Mouse (Mus musculus): ENCODE data around the gene Orc3. TPM values are rescaled to one million over a fixed set of nuclear protein-coding genes. Genes with fewer than 3 reads are reported as not detected.
A peak's percentile ranks its signal among the peaks of the same experiment; 100 is the strongest.

Gene Orc3
- polyA plus RNA-seq, 1 experiment from 2014 or later = 105 TPM

DNA sequence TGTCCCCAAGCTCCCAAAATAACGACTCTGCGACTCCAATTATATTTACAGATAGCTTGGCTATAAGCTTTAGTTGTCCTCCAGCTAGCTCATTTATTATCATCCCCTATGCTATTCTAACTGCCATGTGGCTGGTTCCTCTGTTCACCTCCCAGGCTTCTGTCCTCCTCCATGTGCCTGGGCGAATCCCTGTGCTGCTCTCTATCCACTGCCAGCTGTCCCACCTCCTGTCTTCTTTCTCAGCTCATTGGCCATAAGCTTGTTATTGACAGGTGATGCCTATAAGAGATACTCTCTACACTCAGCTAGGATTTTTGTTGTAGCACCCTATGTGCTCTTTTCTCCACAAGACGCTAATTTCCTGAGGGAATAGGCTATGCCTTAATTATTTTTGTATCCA is 23.1 kb upstream of the Orc3 start:
- Histone ChIP-seq H3K9ac (replicated peaks; ENCODE audit: low read depth, low read length) (no peak overlapping the region), H3K4me3 (ENCODE audit: low read depth, low read length) (no peak overlapping the region), H3K36me3 (ENCODE audit: control insufficient read depth, insufficient read depth, low read length) (peaks cover 14% of the 10 kb centered on the region; the same call in 1 of the 2 replicates), H3K4me1 (ENCODE audit: control insufficient read depth, insufficient read depth, low read length) (no peaks in the 10 kb centered on the region), H3K4me2 (replicated peaks; ENCODE audit: low read depth, low read length) (no peak overlapping the region), H3K9me3 (ENCODE audit: control insufficient read depth, low read depth, low read length) (no peaks in the 10 kb centered on the region), H3K27ac (ENCODE audit: low read length) (no peak overlapping the region), H3K27me3 (ENCODE audit: control insufficient read depth, insufficient read depth, low read length) (no peaks in the 10 kb centered on the region)
- 78% methylated on average over 4 of the region's 4 CpGs for WGBS
- ATAC-seq (ENCODE audit: insufficient number of reproducible peaks, insufficient read depth, low FRiP score, low read depth) = no peak

DNA sequence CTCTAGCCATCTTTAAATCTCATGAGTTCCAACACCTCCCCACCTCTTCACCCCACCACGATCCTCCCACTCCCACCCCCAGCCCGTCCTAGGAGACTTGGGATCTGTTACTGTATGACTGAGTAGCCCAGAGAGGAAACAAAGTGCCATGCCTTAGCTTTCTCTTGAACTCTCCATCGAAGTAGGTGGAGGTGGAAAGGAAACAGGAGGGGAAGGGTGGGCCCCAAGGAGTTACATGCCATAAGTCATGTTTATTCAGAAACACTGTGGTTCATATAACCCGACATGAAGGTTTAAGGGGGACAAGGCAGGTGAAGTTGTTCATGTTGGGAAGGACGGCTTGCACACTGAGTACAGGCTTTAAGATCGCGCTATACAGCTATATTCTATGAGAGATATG is 22.6 kb upstream of the Orc3 start:
- no peaks in the 10 kb centered on the region for H3K4me1 ChIP-seq (ENCODE audit: control insufficient read depth, insufficient read depth, low read length)
- no peaks in the 10 kb centered on the region for H3K9me3 ChIP-seq (ENCODE audit: control insufficient read depth, low read depth, low read length)
- no peak overlapping the region for H3K4me3 ChIP-seq (ENCODE audit: low read depth, low read length)
- H3K4me2 ChIP-seq (replicated peaks; ENCODE audit: low read depth, low read length) = no peak overlapping the region
- no peaks in the 10 kb centered on the region for H3K27me3 ChIP-seq (ENCODE audit: control insufficient read depth, insufficient read depth, low read length)
- H3K27ac ChIP-seq (ENCODE audit: low read length) = no peak overlapping the region
- H3K9ac ChIP-seq (replicated peaks; ENCODE audit: low read depth, low read length) = no peak overlapping the region
- ATAC-seq (ENCODE audit: insufficient number of reproducible peaks, insufficient read depth, low FRiP score, low read depth) = no peak
- WGBS = 84% methylated on average over 7 of the region's 7 CpGs
- peaks cover 18% of the 10 kb centered on the region; the same call in 1 of the 2 replicates for H3K36me3 ChIP-seq (ENCODE audit: control insufficient read depth, insufficient read depth, low read length)

DNA sequence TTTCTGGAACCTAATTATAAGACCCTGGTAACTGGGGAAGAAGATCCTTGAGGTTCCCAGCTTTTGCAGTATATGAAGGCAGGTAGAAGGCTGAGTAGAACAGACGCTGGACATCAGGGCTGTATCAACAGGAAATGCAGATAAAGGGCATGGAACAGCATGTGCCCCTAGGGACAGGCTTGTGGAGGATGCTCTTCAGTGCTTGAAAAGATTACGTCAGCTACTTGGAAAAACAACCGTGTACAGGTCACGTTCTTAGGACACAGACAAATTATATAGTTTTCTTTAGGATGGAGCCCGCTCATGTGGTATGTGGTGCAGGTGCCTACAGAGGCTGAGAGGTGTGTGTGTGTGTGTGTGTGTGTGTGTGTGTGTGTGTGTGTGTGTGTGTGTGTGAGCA is 21.3 kb upstream of the Orc3 start:
- 81% methylated on average over 5 of the region's 5 CpGs for WGBS

DNA sequence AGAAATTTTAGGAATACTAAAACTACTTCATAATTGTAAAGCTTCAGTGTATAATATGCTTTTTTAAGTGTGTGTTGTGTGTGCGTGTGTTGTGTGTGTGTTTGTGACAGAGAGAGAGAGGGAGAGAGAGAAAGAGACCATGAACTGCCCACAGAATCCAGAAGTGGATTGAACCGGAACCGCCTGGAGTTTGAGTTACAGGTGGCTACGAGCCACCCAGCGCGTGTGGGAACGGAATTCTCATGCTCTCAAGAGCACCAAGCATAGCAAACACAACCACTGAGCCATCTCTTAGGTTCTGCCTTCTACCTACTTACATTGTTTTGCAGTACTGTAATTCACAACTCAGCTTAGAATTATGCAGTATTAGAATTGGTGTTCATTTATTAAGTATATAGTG is 19.4 kb upstream of the Orc3 start:
- Histone ChIP-seq H3K27ac (ENCODE audit: low read length) (no peak overlapping the region), H3K36me3 (ENCODE audit: control insufficient read depth, insufficient read depth, low read length) (peaks cover 29% of the 10 kb centered on the region), H3K27me3 (ENCODE audit: control insufficient read depth, insufficient read depth, low read length) (no peaks in the 10 kb centered on the region), H3K4me3 (ENCODE audit: low read depth, low read length) (no peak overlapping the region), H3K9me3 (ENCODE audit: control insufficient read depth, low read depth, low read length) (no peaks in the 10 kb centered on the region), H3K4me1 (ENCODE audit: control insufficient read depth, insufficient read depth, low read length) (no peaks in the 10 kb centered on the region), H3K9ac (replicated peaks; ENCODE audit: low read depth, low read length) (no peak overlapping the region), H3K4me2 (replicated peaks; ENCODE audit: low read depth, low read length) (no peak overlapping the region)
- WGBS = 94% methylated on average over 7 of the region's 7 CpGs
- ATAC-seq (ENCODE audit: insufficient number of reproducible peaks, insufficient read depth, low FRiP score, low read depth) = no peak

More for the DNA sequence above, 21.3 kb upstream of the Orc3 start:
- Histone ChIP-seq H3K27ac (ENCODE audit: low read length) (no peak overlapping the region), H3K4me1 (ENCODE audit: control insufficient read depth, insufficient read depth, low read length) (no peaks in the 10 kb centered on the region), H3K9ac (replicated peaks; ENCODE audit: low read depth, low read length) (no peak overlapping the region), H3K4me3 (ENCODE audit: low read depth, low read length) (no peak overlapping the region), H3K27me3 (ENCODE audit: control insufficient read depth, insufficient read depth, low read length) (no peaks in the 10 kb centered on the region), H3K9me3 (ENCODE audit: control insufficient read depth, low read depth, low read length) (no peaks in the 10 kb centered on the region), H3K4me2 (replicated peaks; ENCODE audit: low read depth, low read length) (no peak overlapping the region), H3K36me3 (ENCODE audit: control insufficient read depth, insufficient read depth, low read length) (peaks cover 22% of the 10 kb centered on the region)
- no peak for ATAC-seq (ENCODE audit: insufficient number of reproducible peaks, insufficient read depth, low FRiP score, low read depth)

DNA sequence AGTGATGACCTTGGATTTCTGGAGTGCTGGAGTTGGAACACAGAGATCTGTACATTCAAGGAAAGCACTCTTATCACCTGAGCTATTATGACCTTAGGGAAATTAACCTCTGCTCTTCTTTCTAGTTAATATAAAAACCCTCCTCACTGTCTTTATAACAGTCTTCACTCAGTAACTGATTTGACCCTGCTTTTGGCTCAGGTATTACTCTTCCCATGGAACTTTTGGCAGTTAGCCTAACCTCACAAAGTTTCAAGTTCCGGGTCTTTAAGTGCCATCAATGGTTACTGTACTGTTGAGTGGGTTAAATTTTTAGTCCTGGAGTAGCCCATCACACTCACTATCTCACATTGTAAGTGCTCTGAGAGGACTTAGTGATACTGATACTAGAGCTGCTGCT is 15.2 kb upstream of the Orc3 start:
- peaks cover 39% of the 10 kb centered on the region for H3K36me3 ChIP-seq (ENCODE audit: control insufficient read depth, insufficient read depth, low read length)
- WGBS = 83% methylated on average over 1 of the region's 1 CpGs
- no peak for ATAC-seq (ENCODE audit: insufficient number of reproducible peaks, insufficient read depth, low FRiP score, low read depth)
- H3K27ac ChIP-seq (ENCODE audit: low read length) = no peak overlapping the region
- H3K9me3 ChIP-seq (ENCODE audit: control insufficient read depth, low read depth, low read length) = no peaks in the 10 kb centered on the region
- no peaks in the 10 kb centered on the region for H3K4me1 ChIP-seq (ENCODE audit: control insufficient read depth, insufficient read depth, low read length)
- H3K9ac ChIP-seq (replicated peaks; ENCODE audit: low read depth, low read length) = no peak overlapping the region
- H3K4me2 ChIP-seq (replicated peaks; ENCODE audit: low read depth, low read length) = no peak overlapping the region
- no peaks in the 10 kb centered on the region for H3K27me3 ChIP-seq (ENCODE audit: control insufficient read depth, insufficient read depth, low read length)
- no peak overlapping the region for H3K4me3 ChIP-seq (ENCODE audit: low read depth, low read length)

DNA sequence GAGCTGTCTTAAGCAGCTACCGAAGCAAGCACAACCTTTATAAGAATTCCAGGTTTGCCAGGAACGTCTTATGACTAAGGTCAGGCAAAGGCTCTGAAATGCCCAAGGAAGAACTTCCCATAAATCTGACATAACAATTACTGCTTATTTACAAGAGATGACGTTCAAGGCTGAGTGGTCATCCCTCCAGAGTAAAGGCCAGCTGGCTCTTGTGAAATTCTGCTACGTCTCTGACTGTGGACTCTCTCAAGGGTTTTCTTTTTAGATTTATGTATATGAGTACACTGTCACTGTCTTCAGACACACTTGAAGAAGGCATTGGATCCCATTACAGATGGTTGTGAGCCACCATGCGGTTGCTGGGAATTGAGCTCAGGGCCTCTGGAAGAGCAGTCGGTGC is 11.7 kb upstream of the Orc3 start:
- H3K36me3 ChIP-seq (ENCODE audit: control insufficient read depth, insufficient read depth, low read length) = peaks cover 40% of the 10 kb centered on the region
- WGBS = 88% methylated on average over 6 of the region's 6 CpGs

DNA sequence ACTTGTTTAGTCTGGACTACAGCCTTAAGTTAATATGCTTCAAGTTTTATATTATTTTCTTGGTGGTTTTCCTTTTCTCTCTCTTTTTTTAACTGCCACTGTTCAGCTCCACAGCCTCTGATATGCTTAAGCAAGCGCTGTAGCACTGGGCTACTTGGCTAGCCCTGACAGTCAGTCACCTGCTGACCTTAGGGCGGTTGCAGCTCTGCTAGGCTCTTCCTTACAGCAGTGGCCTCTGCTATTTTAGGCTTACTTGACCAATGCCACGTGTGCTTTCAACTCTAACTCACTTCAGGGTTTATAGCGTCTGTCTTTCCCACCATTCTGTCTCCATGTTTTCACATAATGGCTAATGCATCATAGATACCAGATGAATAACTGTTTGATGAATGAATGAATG is 10.8 kb upstream of the Orc3 start:
- no peak for ATAC-seq (ENCODE audit: insufficient number of reproducible peaks, insufficient read depth, low FRiP score, low read depth)
- WGBS = 83% methylated on average over 4 of the region's 4 CpGs
- Histone ChIP-seq H3K4me1 (ENCODE audit: control insufficient read depth, insufficient read depth, low read length) (no peaks in the 10 kb centered on the region), H3K4me2 (replicated peaks; ENCODE audit: low read depth, low read length) (no peak overlapping the region), H3K9ac (replicated peaks; ENCODE audit: low read depth, low read length) (no peak overlapping the region), H3K27ac (ENCODE audit: low read length) (no peak overlapping the region), H3K36me3 (ENCODE audit: control insufficient read depth, insufficient read depth, low read length) (peaks cover 32% of the 10 kb centered on the region), H3K4me3 (ENCODE audit: low read depth, low read length) (no peak overlapping the region), H3K27me3 (ENCODE audit: control insufficient read depth, insufficient read depth, low read length) (no peaks in the 10 kb centered on the region), H3K9me3 (ENCODE audit: control insufficient read depth, low read depth, low read length) (no peaks in the 10 kb centered on the region)

More for the DNA sequence above, 11.7 kb upstream of the Orc3 start:
- H3K9ac ChIP-seq (replicated peaks; ENCODE audit: low read depth, low read length) = no peak overlapping the region
- no peaks in the 10 kb centered on the region for H3K4me1 ChIP-seq (ENCODE audit: control insufficient read depth, insufficient read depth, low read length)
- no peak overlapping the region for H3K27ac ChIP-seq (ENCODE audit: low read length)
- H3K4me3 ChIP-seq (ENCODE audit: low read depth, low read length) = no peak overlapping the region
- H3K9me3 ChIP-seq (ENCODE audit: control insufficient read depth, low read depth, low read length) = no peaks in the 10 kb centered on the region
- no peaks in the 10 kb centered on the region for H3K27me3 ChIP-seq (ENCODE audit: control insufficient read depth, insufficient read depth, low read length)
- no peak for ATAC-seq (ENCODE audit: insufficient number of reproducible peaks, insufficient read depth, low FRiP score, low read depth)
- H3K4me2 ChIP-seq (replicated peaks; ENCODE audit: low read depth, low read length) = no peak overlapping the region

DNA sequence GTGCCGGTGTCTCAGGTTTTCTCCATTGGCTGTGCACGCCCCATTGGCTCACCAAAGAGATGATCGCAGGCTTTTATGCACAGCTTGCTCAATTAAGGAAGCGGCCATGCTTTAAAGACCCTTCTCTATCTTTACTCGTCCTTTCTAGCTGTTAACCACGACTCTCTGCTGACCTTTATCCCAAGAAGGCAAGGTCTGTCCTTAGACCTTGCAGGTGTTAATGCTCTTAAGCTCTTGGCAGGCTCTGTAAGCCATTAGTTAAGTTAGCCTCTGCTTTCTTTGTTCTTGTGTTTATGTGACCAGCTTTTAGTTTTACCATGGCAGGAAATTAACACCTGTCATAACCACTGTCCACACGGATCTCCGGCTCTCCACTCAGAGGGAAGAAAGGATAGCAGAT is 1.4 kb upstream of the Orc3 start:
- Histone ChIP-seq H3K27ac (ENCODE audit: low read length) (no peak overlapping the region), H3K4me1 (ENCODE audit: control insufficient read depth, insufficient read depth, low read length) (peaks cover 16% of the 10 kb centered on the region), H3K4me3 (ENCODE audit: low read depth, low read length) (no peak overlapping the region), H3K36me3 (ENCODE audit: control insufficient read depth, insufficient read depth, low read length) (no peaks in the 10 kb centered on the region; the same call in 1 of the 2 replicates), H3K9ac (replicated peaks; ENCODE audit: low read depth, low read length) (no peak overlapping the region; the same call in 1 of the 2 replicates), H3K27me3 (ENCODE audit: control insufficient read depth, insufficient read depth, low read length) (no peaks in the 10 kb centered on the region), H3K9me3 (ENCODE audit: control insufficient read depth, low read depth, low read length) (no peaks in the 10 kb centered on the region), H3K4me2 (replicated peaks; ENCODE audit: low read depth, low read length) (peak overlapping the region; percentile 63)
- ATAC-seq (ENCODE audit: insufficient number of reproducible peaks, insufficient read depth, low FRiP score, low read depth) = no peak
- WGBS = 64% methylated on average over 8 of the region's 8 CpGs

DNA sequence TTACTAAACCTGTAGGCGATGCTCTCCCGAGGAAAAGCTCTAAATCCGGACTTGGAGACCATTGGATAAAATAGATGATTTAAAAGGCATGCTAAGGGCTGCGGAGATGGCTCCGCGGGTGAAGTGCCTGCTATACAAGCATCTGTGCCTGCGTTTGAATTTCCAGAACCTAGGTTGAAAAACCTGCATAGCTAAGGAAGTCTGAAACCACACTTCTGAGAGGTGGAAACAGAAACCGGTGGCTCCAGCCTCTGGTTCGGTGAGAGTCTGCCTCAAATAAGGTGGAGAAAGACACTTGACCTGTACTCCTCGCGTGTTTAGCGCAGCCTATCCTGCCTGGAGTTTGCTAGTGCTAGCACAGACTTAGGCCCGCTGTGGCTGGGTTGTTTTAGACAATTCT is 559 bp upstream of the Orc3 start:
- under 1% methylated on average over 13 of the region's 13 CpGs for WGBS
- H3K27me3 ChIP-seq (ENCODE audit: control insufficient read depth, insufficient read depth, low read length) = no peaks in the 10 kb centered on the region
- H3K4me1 ChIP-seq (ENCODE audit: control insufficient read depth, insufficient read depth, low read length) = peaks cover 16% of the 10 kb centered on the region
- H3K9ac ChIP-seq (replicated peaks; ENCODE audit: low read depth, low read length) = peak overlapping the region; percentile 62
- H3K4me3 ChIP-seq (ENCODE audit: low read depth, low read length) = peak overlapping the region; percentile 71
- H3K4me2 ChIP-seq (replicated peaks; ENCODE audit: low read depth, low read length) = peak overlapping the region; percentile 63
- ATAC-seq (ENCODE audit: insufficient number of reproducible peaks, insufficient read depth, low FRiP score, low read depth) = no peak
- no peaks in the 10 kb centered on the region for H3K9me3 ChIP-seq (ENCODE audit: control insufficient read depth, low read depth, low read length)
- peak overlapping the region; percentile 66; the same call in 1 of the 2 replicates for H3K27ac ChIP-seq (ENCODE audit: low read length)
- no peaks in the 10 kb centered on the region for H3K36me3 ChIP-seq (ENCODE audit: control insufficient read depth, insufficient read depth, low read length)
